Mouse (Mus musculus) small intestine, adult 2 months (tissue): ENCODE measurements around the gene Hcn1.

ENCODE experiments used
- CTCF ChIP-seq: fragments of 200-500 bp; IDR thresholded peaks from 2 replicates; pipeline ENCODE4 v1.5.1; 2012; ENCODE audit warnings: low read depth, mild to moderate bottlenecking, control low read depth, inconsistent platforms, low read length, moderate library complexity, mixed read lengths; ENCODE audit not compliant: insufficient replicate concordance, insufficient read length; ENCODE audit errors: extremely low read depth
- POLR2A ChIP-seq: fragments of 200-500 bp; IDR thresholded peaks from 2 replicates; pipeline ENCODE4 v1.6.1; 2012; ENCODE audit warnings: low read depth, mild to moderate bottlenecking, control low read depth, inconsistent platforms, low read length, moderate library complexity

DNA sequence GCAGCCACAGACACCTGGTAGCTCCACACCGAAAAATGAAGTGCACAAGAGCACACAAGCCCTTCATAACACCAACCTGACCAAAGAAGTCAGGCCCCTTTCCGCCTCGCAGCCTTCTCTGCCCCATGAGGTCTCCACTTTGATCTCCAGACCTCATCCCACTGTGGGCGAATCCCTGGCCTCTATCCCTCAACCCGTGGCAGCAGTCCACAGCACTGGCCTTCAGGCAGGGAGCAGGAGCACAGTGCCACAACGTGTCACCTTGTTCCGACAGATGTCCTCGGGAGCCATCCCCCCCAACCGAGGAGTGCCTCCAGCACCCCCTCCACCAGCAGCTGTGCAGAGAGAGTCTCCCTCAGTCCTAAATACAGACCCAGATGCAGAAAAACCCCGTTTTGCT, 373.7 kb downstream of the Hcn1 start:
- no peak for TF ChIP-seq POLR2A
- TF ChIP-seq CTCF = no peak
